Mouse (Mus musculus): ENCODE results near the gene Spag16. TPM values are rescaled to one million over a fixed set of nuclear protein-coding genes. Genes with fewer than 3 reads are reported as not detected.

Gene Spag16
- total and polyA plus RNA-seq, 2 experiments from 2014 or later = 1.3 to 2.8 TPM

DNA sequence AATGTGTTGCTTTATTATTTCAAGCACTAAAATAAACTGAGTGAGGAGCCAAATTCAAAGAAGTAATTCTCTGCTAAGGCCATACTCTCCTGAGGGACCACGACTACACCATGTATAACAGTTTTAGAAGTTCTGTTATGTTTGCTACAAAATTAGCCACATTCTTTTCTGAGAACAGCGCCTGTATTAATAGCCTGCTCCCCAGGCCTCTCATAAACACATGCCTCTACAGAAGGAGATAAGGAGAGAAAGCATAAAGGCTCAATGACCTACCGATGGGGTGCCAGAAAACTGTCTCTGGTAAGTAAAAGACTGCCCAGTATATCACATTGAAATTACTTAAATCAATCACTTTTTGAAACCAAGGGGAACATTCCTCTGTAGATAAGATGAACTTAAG, 877.2 kb downstream of the Spag16 start:
- no peak for TF ChIP-seq CTCF (IDR thresholded peaks at IDR 0.05; ENCODE audit: low read depth)
- no peak overlapping the region for H3K4me3 ChIP-seq (ENCODE audit: low read length)
- H3K27me3 ChIP-seq (ENCODE audit: insufficient read depth, low read length) = no peaks in the 10 kb centered on the region
- DNase-seq (ENCODE audit: low spot score) (no peak), ATAC-seq (no peak)
- no peaks in the 10 kb centered on the region for H3K4me1 ChIP-seq (ENCODE audit: insufficient read depth, low read length)
- 73% methylated on average over 3 of the region's 3 CpGs for WGBS
- no peak overlapping the region for H3K27ac ChIP-seq
- H3K9ac ChIP-seq (replicated peaks; ENCODE audit: low read length) = no peak overlapping the region
- no peaks in the 10 kb centered on the region for H3K36me3 ChIP-seq (ENCODE audit: insufficient read depth, low read length)
- H3K4me2 ChIP-seq (ENCODE audit: low read depth, low read length) = no peak overlapping the region
- no peaks in the 10 kb centered on the region for H3K9me3 ChIP-seq (ENCODE audit: low read length)

GRCm38 (mm10) chr1:70705821-70706220, 879.1 kb downstream of the Spag16 start:
- 68% methylated on average over 3 of the region's 3 CpGs for WGBS
- no peak overlapping the region for H3K9ac ChIP-seq (replicated peaks; ENCODE audit: low read length)
- ATAC-seq (no peak), DNase-seq (ENCODE audit: low spot score) (no peak)
- H3K4me3 ChIP-seq (ENCODE audit: low read length) = no peak overlapping the region
- no peak overlapping the region for H3K27ac ChIP-seq
- no peaks in the 10 kb centered on the region for H3K36me3 ChIP-seq (ENCODE audit: insufficient read depth, low read length)
- H3K4me2 ChIP-seq (ENCODE audit: low read depth, low read length) = no peak overlapping the region
- no peak for TF ChIP-seq CTCF (IDR thresholded peaks at IDR 0.05; ENCODE audit: low read depth)
- no peaks in the 10 kb centered on the region for H3K27me3 ChIP-seq (ENCODE audit: insufficient read depth, low read length)
- no peaks in the 10 kb centered on the region for H3K4me1 ChIP-seq (ENCODE audit: insufficient read depth, low read length)
- no peaks in the 10 kb centered on the region for H3K9me3 ChIP-seq (ENCODE audit: low read length)

DNA sequence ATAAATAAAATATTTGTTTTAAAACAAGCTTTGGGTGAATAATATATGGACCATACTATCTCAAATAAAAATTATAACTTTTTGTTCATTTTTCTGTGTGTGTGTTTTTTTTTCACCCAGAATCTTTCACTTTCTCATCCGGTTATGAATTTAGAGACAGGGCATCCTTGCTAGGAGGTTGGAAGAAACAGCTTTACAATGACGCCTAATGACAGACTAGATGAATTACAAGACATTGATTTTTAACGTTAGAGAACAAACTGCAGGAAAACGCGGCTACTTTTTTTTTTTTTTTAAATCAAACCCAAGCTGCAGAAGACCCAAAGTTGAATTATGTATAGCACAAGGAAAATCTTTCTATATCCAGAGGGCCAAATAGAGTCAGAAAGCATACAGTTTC, 898.3 kb downstream of the Spag16 start:
- Histone ChIP-seq H3K9me3 (ENCODE audit: low read length) (no peaks in the 10 kb centered on the region), H3K4me1 (ENCODE audit: insufficient read depth, low read length) (no peaks in the 10 kb centered on the region), H3K27ac (no peak overlapping the region; the same call in 1 of the 2 replicates), H3K4me2 (ENCODE audit: low read depth, low read length) (peak overlapping the region; percentile 62), H3K4me3 (ENCODE audit: low read length) (peak overlapping the region; percentile 39), H3K9ac (replicated peaks; ENCODE audit: low read length) (peak overlapping the region; percentile 18; the same call in 1 of the 2 replicates), H3K36me3 (ENCODE audit: insufficient read depth, low read length) (no peaks in the 10 kb centered on the region), H3K27me3 (ENCODE audit: insufficient read depth, low read length) (no peaks in the 10 kb centered on the region)
- WGBS = 39% methylated on average over 5 of the region's 5 CpGs
- ATAC-seq (no peak), DNase-seq (ENCODE audit: low spot score) (peak; percentile 51)
- peak; percentile 36 for TF ChIP-seq CTCF (IDR thresholded peaks at IDR 0.05; ENCODE audit: low read depth)

DNA sequence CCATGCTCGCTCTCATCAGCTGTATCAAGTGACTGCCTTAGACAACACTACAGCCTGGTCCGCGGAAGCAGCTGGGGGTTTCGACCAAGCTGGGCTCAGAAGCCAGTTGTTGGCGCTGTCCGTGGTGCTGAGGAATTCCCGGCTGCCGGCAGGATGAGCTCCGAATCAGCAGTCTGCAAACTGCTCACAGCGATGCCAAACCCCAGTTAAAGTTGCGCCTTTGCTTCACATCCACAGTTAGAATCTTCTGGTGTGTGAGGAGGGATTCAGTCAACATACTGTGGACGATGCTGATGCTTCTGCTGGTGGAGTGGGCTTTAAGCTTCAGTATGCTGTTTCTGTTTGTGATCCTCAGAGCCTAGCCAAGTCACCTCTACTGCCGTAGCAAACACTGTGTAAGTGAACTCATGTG, 898.9 kb downstream of the Spag16 start, which contains the start of gene Vwc2l:
Vwc2l (plus strand) TSS at position 61 of the 412 bp plus-strand sequence.
- ATAC-seq (peak; percentile 82), DNase-seq (ENCODE audit: low spot score) (peak; percentile 85)
- Histone ChIP-seq H3K27me3 (ENCODE audit: insufficient read depth, low read length) (no peaks in the 10 kb centered on the region), H3K9me3 (ENCODE audit: low read length) (no peaks in the 10 kb centered on the region), H3K4me2 (ENCODE audit: low read depth, low read length) (peak within 1 kb of the TSS; percentile 62), H3K9ac (replicated peaks; ENCODE audit: low read length) (peak within 1 kb of the TSS; percentile 18; the same call in 1 of the 2 replicates), H3K27ac (peak within 1 kb of the TSS; percentile 36; the same call in 1 of the 2 replicates), H3K4me3 (ENCODE audit: low read length) (peak within 1 kb of the TSS; percentile 39), H3K36me3 (ENCODE audit: insufficient read depth, low read length) (no peaks in the 10 kb centered on the region), H3K4me1 (ENCODE audit: insufficient read depth, low read length) (no peaks in the 10 kb centered on the region)
- TF ChIP-seq CTCF (IDR thresholded peaks at IDR 0.05; ENCODE audit: low read depth) = peak; percentile 32; the same call in 1 of the 2 replicates
- 5% methylated on average over 13 of the region's 13 CpGs for WGBS

Other genes with a start within 250 kb of the Spag16 start
- 3.3 and 4.0 TPM in 2 replicates for gene Ikzf2, start 139.7 kb upstream of the Spag16 start, total RNA-seq (2014; rRNA removed)
- gene Ikzf2, start 139.7 kb upstream of the Spag16 start, polyA plus RNA-seq (2015; fragmentation: Nextera tagmentation; extraction: Ambion mirVana) = 0.94 and 1.8 TPM in 2 replicates